Mouse (Mus musculus) embryonic fibroblast, embryonic 13.5 days (primary cell): ENCODE data around the gene Itga9.

ENCODE experiments used
- CTCF ChIP-seq: IDR thresholded peaks from 2 replicates; pipeline ENCODE4 v1.5.1; 2011; ENCODE audit warnings: mild to moderate bottlenecking, control low read depth, low read length, moderate library complexity, borderline replicate concordance; ENCODE audit not compliant: insufficient read depth
- POLR2A ChIP-seq: IDR thresholded peaks from 2 replicates; pipeline ENCODE4 v1.6.1; 2011; ENCODE audit warnings: low read depth, mild to moderate bottlenecking, control low read depth, low read length, moderate library complexity

GRCm38 (mm10) chr9:118776880-118777438 is 170.5 kb downstream of the Itga9 start:
- TF ChIP-seq POLR2A (no peak), CTCF (no peak)
